Mouse (Mus musculus): Measurements from ENCODE around the gene Sugp1. TPM values are rescaled to one million over a fixed set of nuclear protein-coding genes. Genes with fewer than 3 reads are reported as not detected.

Sugp1 gene
- 74.4 TPM for polyA plus RNA-seq (2017; shearing (Covaris generic))

GRCm38 (mm10) chr8:70042583-70043455 is at the start of gene Sugp1, which contains the start of gene Mau2:
Sugp1 (plus strand) TSS chr8:70042813.
Mau2 (minus strand) TSS chr8:70042734.

GRCm38 (mm10) chr8:69995776-69996588 is 46.6 kb upstream of the Sugp1 start, which contains the start of gene Gatad2a:
Gatad2a (minus strand) TSS chr8:69996384.

GRCm38 (mm10) chr8:70072441-70073069 is 29.9 kb downstream of the Sugp1 start, which contains the start of gene Tm6sf2:
Tm6sf2 (plus strand) TSS chr8:70072924.

GRCm38 (mm10) chr8:70083285-70083684 is 40.7 kb downstream of the Sugp1 start, which contains the start of gene Hapln4:
Hapln4 (plus strand) TSS chr8:70083457.

GRCm38 (mm10) chr8:70120667-70121066 is 78.1 kb downstream of the Sugp1 start, which contains the start of gene Ncan:
Ncan (minus strand) TSS chr8:70120873.

Other genes starting within 250 kb of the Sugp1 start
- gene Gmip, start 234.1 kb upstream of the Sugp1 start, polyA plus RNA-seq (2017; shearing (Covaris generic)): 185 TPM
- gene Lpar2, start 220.4 kb upstream of the Sugp1 start, polyA plus RNA-seq (2017; shearing (Covaris generic)): 0.73 TPM
- 18.5 TPM for gene Pbx4, start 210.3 kb upstream of the Sugp1 start, polyA plus RNA-seq (2017; shearing (Covaris generic))
- not detected for gene Cilp2, start 155.1 kb upstream of the Sugp1 start, polyA plus RNA-seq (2017; shearing (Covaris generic))
- gene Tssk6, start 140.6 kb upstream of the Sugp1 start, polyA plus RNA-seq (2017; shearing (Covaris generic)): 1.4 TPM
- gene Ndufa13, start 140.3 kb upstream of the Sugp1 start, polyA plus RNA-seq (2017; shearing (Covaris generic)): 216 TPM
- 1.4 TPM for gene Yjefn3, start 140.1 kb upstream of the Sugp1 start, polyA plus RNA-seq (2017; shearing (Covaris generic))
- 14.8 TPM for gene Gatad2a, start 46.4 kb upstream of the Sugp1 start, polyA plus RNA-seq (2017; shearing (Covaris generic))
- gene Mau2, start 79 bp upstream of the Sugp1 start, polyA plus RNA-seq (2017; shearing (Covaris generic)): 25.3 TPM
- 0.51 TPM for gene Tm6sf2, start 30.1 kb downstream of the Sugp1 start, polyA plus RNA-seq (2017; shearing (Covaris generic))
- gene Hapln4, start 40.6 kb downstream of the Sugp1 start, polyA plus RNA-seq (2017; shearing (Covaris generic)): not detected
- gene Ncan, start 78.1 kb downstream of the Sugp1 start, polyA plus RNA-seq (2017; shearing (Covaris generic)): not detected
- gene Nr2c2ap, start 88.5 kb downstream of the Sugp1 start, polyA plus RNA-seq (2017; shearing (Covaris generic)): 69.0 TPM
- 46.9 TPM for gene Rfxank, start 96.3 kb downstream of the Sugp1 start, polyA plus RNA-seq (2017; shearing (Covaris generic))
- 73.1 TPM for gene Borcs8, start 96.7 kb downstream of the Sugp1 start, polyA plus RNA-seq (2017; shearing (Covaris generic))
- 2.6 TPM for gene Mef2b, start 96.9 kb downstream of the Sugp1 start, polyA plus RNA-seq (2017; shearing (Covaris generic))
- gene Tmem161a, start 129.5 kb downstream of the Sugp1 start, polyA plus RNA-seq (2017; shearing (Covaris generic)): 57.7 TPM
- 15.3 TPM for gene Slc25a42, start 169.5 kb downstream of the Sugp1 start, polyA plus RNA-seq (2017; shearing (Covaris generic))
- gene Sugp2, start 191.4 kb downstream of the Sugp1 start, polyA plus RNA-seq (2017; shearing (Covaris generic)): 33.0 TPM
- gene Armc6, start 191.7 kb downstream of the Sugp1 start, polyA plus RNA-seq (2017; shearing (Covaris generic)): 13.1 TPM
- 1.3 TPM for gene Homer3, start 240.0 kb downstream of the Sugp1 start, polyA plus RNA-seq (2017; shearing (Covaris generic))

Measured in CD4-positive, CD25-positive, alpha-beta regulatory T cell, adult 9 weeks (primary cell).